ENCODE assay signal across 8 mouse cellular contexts in the genomic region with DNA sequence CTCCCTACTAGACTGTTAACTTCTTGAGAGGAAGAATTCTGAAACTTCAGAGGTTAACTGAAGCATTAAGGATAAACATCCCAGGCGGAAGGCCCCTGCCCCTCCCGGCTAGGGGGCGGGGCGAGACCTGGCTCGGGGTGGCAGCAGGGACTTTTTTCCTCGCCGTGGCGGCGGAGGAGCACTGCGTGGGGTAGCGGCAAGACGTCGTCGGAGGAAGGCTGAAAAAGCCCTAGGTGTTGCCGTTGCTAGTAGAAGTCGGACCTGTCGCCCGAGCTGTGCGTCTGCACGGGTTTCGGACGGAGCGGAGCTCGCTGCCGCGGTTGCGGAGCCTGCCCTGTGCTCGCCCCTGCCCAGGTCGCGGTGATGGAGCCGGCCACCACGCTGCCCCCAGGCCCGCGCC. TPM values are rescaled to one million over a fixed set of nuclear protein-coding genes. Genes with fewer than 3 reads are reported as not detected.
DNase-seq lines count a peak whose midpoint lies in the region; ATAC-seq and TF ChIP-seq lines count a peak whose summit lies in the region.

A gene (plus strand): TSS at position 196 of the 400 bp plus-strand sequence.

- WGBS in embryonic facial prominence, embryonic 14.5 days, result 0% methylated on average over 10 of the region's 34 CpGs
- WGBS in heart, adult 2 months, result 1% methylated on average over 28 of the region's 34 CpGs
- under 1% methylated on average over 34 of the region's 34 CpGs for WGBS in kidney, adult 2 months
- under 1% methylated on average over 34 of the region's 34 CpGs for WGBS in limb, embryonic 13.5 days
- WGBS in midbrain, embryonic 15.5 days, result under 1% methylated on average over 33 of the region's 34 CpGs
- WGBS in spleen, adult 2 months, result under 1% methylated on average over 34 of the region's 34 CpGs

- peak; percentile 83; the same call in 1 of the 2 replicates for TF ChIP-seq EP300 in heart, adult 2 months (IDR thresholded peaks at IDR 0.05; ENCODE audit: insufficient read depth, low read depth, low read length)

- H3K4me3 ChIP-seq in embryonic facial prominence, embryonic 14.5 days (ENCODE audit: low read depth, low read length), result peak within 1 kb of the TSS; percentile 100
- peak within 1 kb of the TSS; percentile 91 for H3K4me3 ChIP-seq in heart, adult 2 months
- peak within 1 kb of the TSS; percentile 73 for H3K4me3 ChIP-seq in kidney, adult 2 months (ENCODE audit: insufficient read depth, low read depth, low read length)
- H3K4me3 ChIP-seq in limb, embryonic 13.5 days, result peak within 1 kb of the TSS; percentile 100
- peak within 1 kb of the TSS; percentile 100 for H3K4me3 ChIP-seq in midbrain, embryonic 15.5 days
- H3K4me3 ChIP-seq in spleen, adult 2 months (ENCODE audit: extremely low read depth, insufficient read depth, insufficient read length), result peak within 1 kb of the TSS; percentile 89

- peak; percentile 97 for TF ChIP-seq POLR2A in heart, adult 2 months (IDR thresholded peaks at IDR 0.05; ENCODE audit: insufficient read depth, low read depth, low read length)
- peak; percentile 98 for TF ChIP-seq POLR2A in kidney, adult 2 months (IDR thresholded peaks at IDR 0.05; ENCODE audit: low read depth, low read length)
- peak; percentile 95 for TF ChIP-seq POLR2A in spleen, adult 2 months (IDR thresholded peaks at IDR 0.05; ENCODE audit: low read depth, low read length)

- no peaks in the 10 kb centered on the region for H3K36me3 ChIP-seq in embryonic facial prominence, embryonic 14.5 days (ENCODE audit: control insufficient read depth, insufficient read depth, low read length)
- 0 out of 2 replicates have a peak, but pooled peaks cover 4% of the 10 kb centered on the region for H3K36me3 ChIP-seq in heart, adult 2 months (ENCODE audit: control insufficient read depth, insufficient read depth, low read length)
- H3K36me3 ChIP-seq in kidney, adult 2 months (ENCODE audit: control insufficient read depth, insufficient read depth, low read length), result no peaks in the 10 kb centered on the region
- H3K36me3 ChIP-seq in limb, embryonic 13.5 days, result no peaks in the 10 kb centered on the region
- H3K36me3 ChIP-seq in midbrain, embryonic 15.5 days (replicated peaks), result no peaks in the 10 kb centered on the region
- no peaks in the 10 kb centered on the region for H3K36me3 ChIP-seq in spleen, adult 2 months (ENCODE audit: control insufficient read depth, insufficient read depth, low read length)

- DNase-seq in 3134 (ENCODE audit: extremely low read depth, insufficient read length, low spot score), result peak; percentile 73
- peak; percentile 89 for DNase-seq in adrenal gland, postnatal 25 days
- peak; percentile 94 for DNase-seq in embryonic facial prominence, embryonic 14.5 days (ENCODE audit: low spot score)
- DNase-seq in heart, adult 2 months, result peak; percentile 91 to 94
- peak; percentile 94 for DNase-seq in kidney, adult 2 months
- DNase-seq in spleen, adult 2 months (ENCODE audit: low read depth in 1 of 2, low spot score in 2 of 2), result peak; percentile 62 to 89

- intact Hi-C loops in heart, adult 2 months (cut with DNase I), result no loop called here

- H3K27me3 ChIP-seq in embryonic facial prominence, embryonic 14.5 days (replicated peaks; ENCODE audit: control insufficient read depth, insufficient read depth, low read length), result no peaks in the 10 kb centered on the region
- H3K27me3 ChIP-seq in heart, adult 2 months (ENCODE audit: control insufficient read depth, insufficient read depth, low read length), result no peaks in the 10 kb centered on the region
- H3K27me3 ChIP-seq in kidney, adult 2 months (replicated peaks; ENCODE audit: control insufficient read depth, insufficient read depth, low read length), result no peaks in the 10 kb centered on the region
- no peaks in the 10 kb centered on the region for H3K27me3 ChIP-seq in limb, embryonic 13.5 days
- no peaks in the 10 kb centered on the region for H3K27me3 ChIP-seq in midbrain, embryonic 15.5 days (replicated peaks)
- H3K27me3 ChIP-seq in spleen, adult 2 months (ENCODE audit: control insufficient read depth, insufficient read depth, low read length), result 0 out of 2 replicates have a peak, but pooled peaks cover 2% of the 10 kb centered on the region

- peaks cover 14% of the 10 kb centered on the region for H3K4me1 ChIP-seq in embryonic facial prominence, embryonic 14.5 days (ENCODE audit: control insufficient read depth, insufficient read depth, low read length)
- H3K4me1 ChIP-seq in heart, adult 2 months (ENCODE audit: control insufficient read depth, insufficient read depth, low read length), result peaks cover 3% of the 10 kb centered on the region
- H3K4me1 ChIP-seq in kidney, adult 2 months (ENCODE audit: control insufficient read depth, insufficient read depth, low read length), result peaks cover 3% of the 10 kb centered on the region; the same call in 1 of the 2 replicates
- H3K4me1 ChIP-seq in limb, embryonic 13.5 days, result peaks cover 36% of the 10 kb centered on the region
- peaks cover 37% of the 10 kb centered on the region for H3K4me1 ChIP-seq in midbrain, embryonic 15.5 days
- peaks cover 10% of the 10 kb centered on the region for H3K4me1 ChIP-seq in spleen, adult 2 months (ENCODE audit: control insufficient read depth, insufficient read depth, insufficient read length)

- peak within 1 kb of the TSS; percentile 100 for H3K9ac ChIP-seq in embryonic facial prominence, embryonic 14.5 days (ENCODE audit: low read depth, low read length)
- peak within 1 kb of the TSS; percentile 94 for H3K9ac ChIP-seq in heart, adult 2 months (ENCODE audit: low read depth, low read length)
- peak within 1 kb of the TSS; percentile 100 for H3K9ac ChIP-seq in limb, embryonic 13.5 days
- H3K9ac ChIP-seq in midbrain, embryonic 15.5 days, result peak within 1 kb of the TSS; percentile 100

- H3K27ac ChIP-seq in embryonic facial prominence, embryonic 14.5 days (replicated peaks; ENCODE audit: low read depth, low read length), result peak within 1 kb of the TSS; percentile 94
- peak within 1 kb of the TSS; percentile 91 for H3K27ac ChIP-seq in heart, adult 2 months
- H3K27ac ChIP-seq in kidney, adult 2 months (ENCODE audit: insufficient read depth, low read depth, low read length), result peak within 1 kb of the TSS; percentile 71
- H3K27ac ChIP-seq in limb, embryonic 13.5 days, result peak within 1 kb of the TSS; percentile 96
- H3K27ac ChIP-seq in midbrain, embryonic 15.5 days, result peak within 1 kb of the TSS; percentile 95
- H3K27ac ChIP-seq in spleen, adult 2 months (ENCODE audit: insufficient read depth, low read length), result peak within 1 kb of the TSS; percentile 64

- H3K79me2 ChIP-seq in heart, adult 2 months (replicated peaks; ENCODE audit: control insufficient read depth, insufficient read depth, low read length), result peaks cover 13% of the 10 kb centered on the region

- no peaks in the 10 kb centered on the region for H3K9me3 ChIP-seq in embryonic facial prominence, embryonic 14.5 days (ENCODE audit: control insufficient read depth, low read length)
- no peaks in the 10 kb centered on the region for H3K9me3 ChIP-seq in limb, embryonic 13.5 days
- H3K9me3 ChIP-seq in midbrain, embryonic 15.5 days, result no peaks in the 10 kb centered on the region

- no peak for TF ChIP-seq CTCF in heart, adult 2 months (IDR thresholded peaks at IDR 0.05)
- TF ChIP-seq CTCF in kidney, adult 2 months (conservative IDR thresholded peaks at IDR 0.05; ENCODE audit: insufficient read depth, insufficient read length, low read depth, low read length), result no peak
- no peak for TF ChIP-seq CTCF in spleen, adult 2 months (IDR thresholded peaks at IDR 0.05; ENCODE audit: extremely low read depth, insufficient read depth, insufficient read length, insufficient replicate concordance)

- peak; percentile 19; the same call in 1 of the 2 replicates for ATAC-seq in embryonic facial prominence, embryonic 14.5 days (ENCODE audit: low read depth)
- peak; percentile 14; the same call in 1 of the 2 replicates for ATAC-seq in limb, embryonic 13.5 days (ENCODE audit: low FRiP score, low read depth)
- peak; percentile 29 for ATAC-seq in midbrain, embryonic 15.5 days (replicated peaks)

- H3K4me2 ChIP-seq in embryonic facial prominence, embryonic 14.5 days (ENCODE audit: low read depth, low read length), result peak within 1 kb of the TSS; percentile 58
- H3K4me2 ChIP-seq in limb, embryonic 13.5 days (replicated peaks), result peak within 1 kb of the TSS; percentile 72
- H3K4me2 ChIP-seq in midbrain, embryonic 15.5 days, result peak within 1 kb of the TSS; percentile 66

RNA-seq across cellular contexts. Expression of the gene that starts here (rescaled TPM):
- 45.5 and 55.4 TPM in 2 replicates for total RNA-seq in adrenal gland, postnatal 25 days (2021)
- 63.0 and 68.5 TPM in 2 replicates for polyA plus RNA-seq in embryonic facial prominence, embryonic 14.5 days (2014; fragmentation: Nextera tagmentation; extraction: Ambion mirVana)
- 10 to 100 TPM; 11.6 to 13.2 TPM for total RNA-seq in heart, adult 2 months (2021)
- polyA plus RNA-seq in heart, adult 2 months (2012; rRNA removed), result 3.3 and 7.0 TPM in 2 replicates
- polyA plus RNA-seq in kidney, adult 2 months (2012; rRNA removed), result 6.1 and 6.2 TPM in 2 replicates
- 96.1 and 98.8 TPM in 2 replicates for polyA plus RNA-seq in limb, embryonic 13.5 days (2015; fragmentation: Nextera tagmentation; extraction: Ambion mirVana)
- polyA plus RNA-seq in midbrain, embryonic 15.5 days (2015; fragmentation: Nextera tagmentation; extraction: Ambion mirVana), result 83.9 and 87.1 TPM in 2 replicates
- polyA plus RNA-seq in spleen, adult 2 months (2012; rRNA removed), result 4.8 and 6.2 TPM in 2 replicates

Comparison
In these comparisons a context has a peak if more than half of its experiments do, and no peak if none do; other contexts are left out.
1. Peak in every context shown above with its lines: DNase-seq, ATAC-seq, H3K4me3 ChIP-seq and H3K27ac ChIP-seq.